Mouse (Mus musculus): ENCODE results near the gene Stx5a.
"Not testable (repeated sequence)": the region's sequence is repeated elsewhere in the genome, so short reads cannot be mapped to it uniquely, and the experiment has no call there.

Stx5a gene

DNA sequence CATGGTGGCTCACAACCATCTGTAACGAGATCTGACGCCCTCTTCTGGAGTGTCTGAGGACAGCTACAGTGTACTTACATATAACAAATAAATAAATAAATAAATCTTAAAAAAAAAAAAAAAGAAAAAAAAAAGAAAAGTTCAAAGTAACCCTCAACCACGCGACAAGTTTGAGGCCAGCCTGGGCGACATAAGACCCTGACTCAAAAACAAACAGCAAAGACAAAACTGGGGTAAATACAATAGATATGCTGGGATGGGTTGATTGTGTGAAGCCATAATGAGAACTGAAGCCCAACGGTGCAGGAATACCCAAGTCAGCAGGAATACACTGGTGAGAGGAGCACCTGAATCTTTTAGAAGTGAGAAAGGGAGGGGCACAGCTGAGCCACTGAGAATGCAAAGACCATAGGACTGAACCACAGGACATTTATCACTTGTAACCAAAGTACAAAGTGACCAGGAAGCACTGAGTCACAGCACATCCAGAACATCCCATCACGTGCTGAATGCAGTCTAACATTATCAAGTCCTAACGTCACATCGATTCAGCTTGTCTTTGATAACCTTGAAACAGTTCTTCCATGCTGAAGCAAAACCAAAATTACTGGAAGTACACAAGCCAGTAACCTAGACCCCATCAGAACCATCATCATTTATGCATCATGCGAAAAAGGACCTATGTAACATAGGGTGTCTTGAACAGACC is 24.3 kb upstream of the Stx5a start:
- no peak for DNase-seq

DNA sequence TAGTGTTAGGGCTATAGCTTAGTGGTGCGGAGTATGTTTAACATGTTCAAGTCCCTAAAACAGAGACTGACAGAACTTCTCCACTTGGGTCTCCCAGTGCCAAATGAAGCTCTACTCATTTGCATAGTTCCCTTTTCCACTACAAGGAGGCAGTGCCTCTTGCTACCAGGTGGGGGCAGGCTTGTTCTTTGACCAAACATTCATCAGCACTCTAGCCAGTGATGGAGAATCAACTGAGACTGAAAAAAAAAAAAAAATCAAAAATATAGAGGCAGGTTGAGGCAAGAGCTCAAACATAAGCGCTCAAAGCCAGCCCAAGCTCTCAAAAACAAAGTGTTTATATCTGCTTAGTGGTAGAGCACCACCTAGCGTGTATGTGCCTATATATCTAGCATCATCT is 22.9 kb upstream of the Stx5a start:
- DNase-seq = peak; percentile 54 to 71

DNA sequence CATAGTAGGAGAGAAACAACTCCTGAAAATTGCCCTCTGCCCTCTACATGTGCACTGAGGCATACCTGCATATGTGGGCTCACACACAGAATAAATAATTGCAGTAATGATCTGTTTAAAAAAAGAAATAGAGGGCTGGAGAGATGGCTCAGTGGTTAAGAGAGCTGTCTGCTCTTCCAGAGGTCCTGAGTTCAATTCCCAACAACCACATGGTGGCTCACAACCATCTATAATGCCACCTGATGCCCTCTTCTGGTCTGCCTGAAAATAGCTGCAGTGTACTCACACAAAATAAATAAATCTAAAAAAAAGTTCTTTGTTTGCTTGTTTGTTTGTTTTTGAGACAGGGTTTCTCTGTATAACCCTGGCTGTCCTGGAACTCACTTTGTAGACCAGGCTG is 22.2 kb upstream of the Stx5a start:
- DNase-seq = peak in 1 of 2 experiments; percentile 30

DNA sequence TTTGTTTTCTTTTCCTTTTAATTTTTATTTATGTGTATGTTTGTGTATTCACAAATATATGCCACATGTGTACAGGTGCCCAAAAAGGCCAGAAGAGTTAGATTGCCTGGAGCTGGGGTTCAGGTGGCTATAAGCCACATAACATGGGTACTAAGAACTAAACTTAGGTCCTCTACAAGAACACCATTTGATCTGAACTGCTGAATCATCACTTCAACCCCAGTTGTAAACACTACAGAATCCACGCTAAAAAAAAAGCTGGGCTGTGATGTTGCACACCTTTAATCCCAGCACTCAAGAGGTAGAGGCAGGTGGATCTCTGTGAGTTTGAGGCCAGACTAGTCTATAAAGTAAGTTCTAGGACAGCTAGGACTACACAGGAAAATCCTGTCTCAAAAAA is 19.8 kb upstream of the Stx5a start:
- no peak for DNase-seq

DNA sequence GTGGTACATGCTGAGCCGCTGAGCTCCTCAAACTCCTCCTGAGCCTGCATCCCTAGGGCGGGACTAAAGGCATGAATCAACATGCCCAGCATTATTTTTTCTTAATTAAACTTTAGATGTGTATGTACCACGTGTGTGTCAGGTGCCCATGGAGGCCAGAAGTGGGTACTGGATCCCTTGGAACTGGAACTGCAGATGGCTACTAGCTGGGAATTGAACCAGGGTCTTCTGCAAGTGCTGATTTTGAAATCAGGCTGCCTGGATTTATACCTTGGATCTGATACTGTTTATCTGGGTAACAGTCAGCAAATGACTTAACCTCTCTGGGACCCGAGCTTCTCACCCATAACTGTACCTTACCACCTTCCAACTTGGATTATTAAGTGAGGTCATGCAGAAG is 19.2 kb upstream of the Stx5a start:
- no peak for DNase-seq

DNA sequence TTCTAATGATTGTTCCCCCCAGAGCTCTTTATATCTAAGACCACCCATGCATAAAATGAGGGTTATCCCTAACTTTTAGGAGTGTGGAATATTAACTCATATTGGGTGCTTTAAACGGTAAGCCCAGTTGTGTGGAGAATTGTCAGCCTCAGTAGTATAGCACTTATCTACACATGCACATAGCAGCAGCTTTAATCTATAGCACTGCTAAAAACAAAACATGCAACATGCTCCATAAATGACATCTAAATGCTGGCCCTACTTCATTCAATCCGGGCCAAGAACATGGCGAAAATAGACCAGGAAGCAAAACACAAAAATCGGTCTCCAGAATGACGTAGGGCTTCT is 18.7 kb upstream of the Stx5a start:
- DNase-seq = no peak

DNA sequence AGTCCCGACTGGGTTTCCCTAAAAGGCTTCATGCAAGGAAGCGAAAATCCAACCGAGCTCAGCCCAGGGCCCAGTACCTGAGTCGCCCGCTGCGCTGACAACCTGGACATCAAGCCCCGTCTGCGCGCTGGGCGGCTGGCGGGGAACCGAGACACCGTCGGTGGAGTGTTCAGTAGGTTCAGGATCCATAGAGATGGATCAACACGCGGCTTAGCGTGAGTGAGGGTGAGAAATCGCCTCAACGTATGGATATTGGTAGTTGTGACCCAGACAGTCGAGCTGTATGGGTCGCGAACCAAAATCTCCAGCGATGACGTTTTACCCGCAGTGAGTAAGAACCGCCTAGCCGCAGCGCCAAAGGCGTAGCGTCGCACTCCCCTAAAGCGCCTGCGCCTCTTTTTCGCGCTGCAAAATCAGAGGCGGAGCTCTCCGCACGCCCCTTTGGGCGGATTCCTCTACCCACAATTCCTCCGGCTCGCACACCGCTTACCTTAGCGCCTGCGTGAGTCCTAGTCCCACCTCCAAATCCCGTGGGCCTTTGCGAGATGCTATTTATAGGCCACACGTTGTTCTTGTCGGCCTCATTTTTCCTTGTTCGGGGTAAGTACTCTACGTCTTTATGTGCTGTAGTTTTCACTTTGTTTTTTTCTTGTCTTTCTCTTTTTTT is 18.2 kb upstream of the Stx5a start, which contains the start of gene Slc3a2:
TSS of gene Slc3a2 (minus strand) at position 463 of the 667 bp plus-strand sequence.
- peak; percentile 95 to 98 for DNase-seq

DNA sequence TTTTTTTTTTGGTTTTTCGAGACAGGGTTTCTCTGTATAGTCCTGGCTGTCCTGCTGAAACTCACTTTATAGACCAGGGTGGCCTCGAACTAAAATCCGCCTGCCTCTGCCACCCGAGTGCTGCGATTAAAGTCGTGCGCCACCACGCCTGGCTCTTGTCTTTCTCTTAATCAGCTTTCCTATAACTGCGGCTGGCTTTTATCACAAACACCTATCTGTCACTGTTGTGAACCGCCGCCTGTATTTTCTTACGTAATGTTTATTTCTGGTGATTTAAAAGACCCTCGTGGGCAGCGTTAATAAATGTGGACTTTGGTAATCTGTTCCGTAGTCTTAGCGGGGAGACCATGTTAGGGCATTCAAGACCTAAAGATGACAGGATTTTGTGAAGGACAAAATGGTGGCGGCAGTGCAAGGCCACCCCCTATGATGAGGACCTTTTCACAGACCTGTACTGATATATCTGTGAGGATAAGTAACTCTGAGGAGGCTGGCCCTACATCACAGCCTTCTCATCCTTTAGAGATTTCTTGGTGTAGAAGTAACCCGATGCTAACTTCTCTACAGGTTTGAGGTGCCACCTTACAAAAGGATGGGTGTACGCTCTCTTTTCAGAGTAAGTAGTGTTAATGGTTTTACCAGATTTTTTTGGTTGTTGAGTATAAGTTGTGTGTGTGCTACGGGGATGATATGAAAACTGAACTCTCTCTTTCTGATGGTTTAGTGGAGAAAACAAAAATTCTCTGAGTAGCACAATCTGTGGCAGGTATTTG is 17.5 kb upstream of the Stx5a start:
- no peak for DNase-seq

DNA sequence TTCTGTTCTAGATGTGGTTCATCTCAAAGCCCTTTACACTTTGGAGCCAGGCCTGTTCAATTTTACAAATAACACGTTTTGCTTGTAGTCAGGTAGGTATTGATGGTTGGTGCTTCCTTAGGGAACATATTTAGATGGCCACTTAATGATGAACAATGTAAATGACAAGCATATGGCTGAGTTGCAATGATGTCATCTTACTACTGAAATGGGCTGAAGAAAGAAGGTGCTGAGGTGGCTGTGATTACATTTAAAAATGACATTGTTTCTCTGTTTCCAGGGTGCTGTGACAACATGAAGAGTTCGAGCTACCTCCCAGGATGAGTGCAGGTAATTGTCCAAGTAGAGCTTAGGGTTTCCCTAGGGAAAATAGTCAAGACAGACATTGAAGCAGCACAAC is 16.8 kb upstream of the Stx5a start:
- no peak for DNase-seq

DNA sequence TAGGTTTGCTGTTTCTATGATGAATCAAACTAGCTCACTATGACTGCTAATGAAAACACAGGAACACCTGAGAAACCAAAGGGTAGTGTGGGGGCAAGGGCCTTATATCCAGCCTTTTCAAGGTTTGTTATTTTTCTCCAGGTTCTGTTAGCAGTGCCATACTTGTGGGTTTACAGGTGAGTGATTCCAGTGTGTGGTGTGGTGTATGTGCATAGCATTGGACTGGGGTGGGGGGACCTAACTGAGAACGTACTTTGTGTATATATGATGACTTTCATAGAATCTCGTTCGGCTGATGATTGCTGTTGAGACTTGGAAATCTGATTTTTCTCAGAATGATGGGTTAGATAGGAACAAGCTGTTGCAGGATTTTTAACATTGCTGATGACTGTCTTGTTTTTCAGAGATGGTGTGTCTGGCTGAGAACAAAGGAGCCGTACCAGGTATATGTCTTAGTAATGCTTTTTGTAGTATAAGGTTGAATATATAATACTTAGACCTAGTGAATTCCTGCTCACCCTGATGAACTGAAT is 16.1 kb upstream of the Stx5a start:
- no peak for DNase-seq

DNA sequence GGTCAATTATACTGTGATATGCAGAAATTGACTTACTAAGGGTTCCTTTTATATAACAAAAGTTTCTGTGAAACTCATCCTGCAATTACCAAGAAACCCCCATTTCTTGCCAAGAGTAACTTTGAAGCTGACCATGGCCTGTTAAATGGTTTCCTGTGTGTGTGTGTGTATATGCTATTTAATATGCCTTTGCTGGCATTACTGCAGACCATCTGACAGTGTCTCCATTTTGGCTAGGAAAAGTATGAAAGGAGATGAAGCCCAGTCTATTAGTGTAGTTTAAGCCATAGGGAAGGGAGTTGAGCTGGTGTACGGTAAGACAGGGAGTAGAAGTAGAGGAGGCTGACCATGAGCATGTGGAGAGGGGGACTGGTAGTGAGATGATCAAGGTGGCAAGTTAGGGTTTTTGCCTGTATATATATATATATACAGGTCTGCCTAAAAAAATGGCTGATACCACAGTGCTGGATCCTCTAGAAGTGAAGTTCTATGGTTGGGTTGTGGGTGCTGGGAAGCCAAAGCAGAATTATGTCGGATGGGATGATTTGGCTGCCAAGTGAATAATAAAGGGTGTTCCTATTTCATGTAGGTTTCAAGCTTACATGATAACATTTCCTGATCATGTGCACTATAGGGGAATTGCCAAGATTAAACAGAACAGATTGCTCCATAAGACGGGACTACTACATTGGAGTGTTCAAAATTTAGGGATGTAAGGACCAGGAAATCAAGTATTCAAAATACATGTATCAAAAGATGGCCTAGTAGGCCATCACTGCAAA is 14.4 kb upstream of the Stx5a start:
- no peak for DNase-seq

DNA sequence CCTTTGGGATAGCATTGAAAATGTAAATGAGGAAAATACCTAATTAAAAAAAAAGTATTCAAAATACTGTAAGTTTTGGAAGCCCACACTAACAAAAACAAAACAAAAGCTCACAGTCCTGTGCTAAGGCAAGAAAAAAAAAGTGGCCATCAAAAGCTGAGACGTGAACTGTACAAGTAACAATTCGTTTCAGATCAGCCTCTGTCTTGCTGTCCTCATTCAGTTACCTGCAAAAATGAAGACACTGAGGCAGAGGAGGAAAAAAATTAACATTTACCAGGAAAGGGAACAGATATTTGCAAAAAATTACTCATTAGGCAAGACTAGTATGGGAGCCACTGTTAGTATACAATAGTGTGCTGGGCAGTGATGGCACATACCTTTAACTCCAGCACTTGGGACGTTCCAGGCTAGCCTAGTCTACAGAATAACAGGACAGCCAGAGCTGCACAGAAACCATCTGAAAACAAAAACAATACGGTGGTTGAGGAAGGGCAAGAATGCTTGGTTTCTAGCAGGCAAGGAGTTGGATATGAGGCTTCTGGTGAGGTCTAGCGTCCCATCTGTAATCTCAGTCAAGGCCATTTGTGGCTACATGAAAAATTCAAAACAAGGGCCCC is 13.6 kb upstream of the Stx5a start:
- no peak for DNase-seq

DNA sequence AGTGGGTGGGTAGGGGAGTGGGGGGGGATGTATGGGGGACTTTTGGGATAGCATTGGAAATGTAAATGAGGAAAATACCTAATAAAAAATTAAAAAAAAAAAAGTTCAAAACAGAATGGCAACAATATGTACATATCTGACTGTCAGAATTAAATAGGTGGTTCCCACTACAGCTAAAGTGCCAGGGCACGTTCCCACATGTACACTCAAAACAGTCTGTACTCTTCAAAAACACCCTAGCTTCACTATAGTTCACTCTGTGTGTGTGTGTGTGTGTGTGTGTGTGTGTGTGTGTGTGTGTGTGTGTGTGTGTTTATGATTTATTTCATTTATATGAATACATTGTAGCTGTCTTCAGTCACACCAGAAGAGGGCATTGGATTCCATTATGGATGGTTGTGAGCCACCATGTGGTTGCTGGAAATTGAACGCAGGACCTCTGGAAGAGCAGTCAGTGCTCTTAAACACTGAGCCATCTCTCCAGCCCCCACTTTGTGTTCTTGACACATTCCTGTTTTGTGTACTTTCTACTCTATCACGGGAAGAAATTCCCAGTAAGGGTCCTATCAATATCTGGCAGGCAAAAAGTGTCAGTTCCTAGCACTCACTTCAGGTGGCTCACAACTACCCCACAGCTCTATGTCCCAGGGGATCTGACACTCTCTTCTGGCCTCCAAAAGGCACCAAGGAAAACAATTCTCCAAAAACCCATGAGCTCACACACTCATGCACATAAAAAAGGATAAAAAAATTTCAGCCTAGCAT is 12.7 kb upstream of the Stx5a start:
- DNase-seq = not testable (repeated sequence)

DNA sequence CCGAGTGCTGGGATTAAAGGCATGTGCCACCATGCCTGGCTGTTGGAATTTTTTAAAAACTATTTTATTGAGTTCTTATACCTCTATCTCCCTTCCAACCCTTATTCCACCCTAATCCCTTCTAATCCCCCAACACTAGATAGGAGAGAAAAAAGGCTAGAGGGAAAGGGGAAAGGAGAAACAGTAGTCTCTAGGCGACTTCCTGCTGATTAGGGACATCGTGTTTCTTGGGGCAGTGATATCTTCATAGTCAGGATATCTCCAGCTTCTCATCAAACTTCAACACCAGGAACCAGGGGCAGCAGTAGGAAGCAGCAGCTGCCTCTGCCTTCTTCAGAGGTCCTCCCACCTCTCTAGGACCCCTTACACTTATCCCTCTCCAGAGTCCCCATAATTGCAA is 6.9 kb upstream of the Stx5a start:
- no peak for DNase-seq

DNA sequence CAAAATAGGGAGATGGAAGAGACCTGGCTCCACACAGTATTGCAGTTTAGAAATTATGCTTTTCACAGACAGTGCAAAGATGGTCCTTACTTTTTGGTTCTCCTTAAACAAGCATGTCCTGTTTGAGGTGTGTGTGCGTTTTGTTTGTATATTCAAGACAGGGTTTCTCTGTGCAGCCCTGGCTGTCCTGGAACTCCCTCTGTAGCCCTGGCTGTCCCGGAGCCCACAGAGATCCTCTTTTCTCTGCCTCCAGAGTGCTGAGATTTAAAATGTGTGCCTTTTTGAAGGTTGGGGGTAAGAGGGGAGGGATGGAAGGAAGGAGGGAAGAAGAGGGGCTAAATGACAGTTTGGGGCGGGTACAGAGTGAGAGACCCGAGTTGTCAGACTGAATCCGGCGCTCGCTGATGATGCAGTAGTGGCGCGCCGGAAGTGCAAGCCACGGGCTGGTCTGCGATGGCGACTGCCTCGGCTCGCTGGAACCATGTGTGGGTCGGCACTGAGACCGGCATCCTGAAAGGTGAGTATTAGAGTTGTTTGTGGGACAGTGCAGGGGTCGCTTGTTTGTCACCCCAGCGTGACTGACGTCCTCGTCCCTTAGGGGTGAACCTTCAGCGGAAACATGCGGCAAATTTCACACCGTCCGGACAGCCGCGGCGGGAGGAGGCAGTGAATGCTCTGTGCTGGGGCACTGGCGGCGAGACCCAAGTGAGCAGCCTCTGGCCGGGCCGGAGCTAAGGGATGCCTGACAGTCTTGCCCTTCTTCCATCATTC is 5.6 kb upstream of the Stx5a start, which contains the start of gene Wdr74:
TSS of gene Wdr74 (plus strand) at position 439 of the 771 bp plus-strand sequence.
- DNase-seq = peak; percentile 93 to 97

DNA sequence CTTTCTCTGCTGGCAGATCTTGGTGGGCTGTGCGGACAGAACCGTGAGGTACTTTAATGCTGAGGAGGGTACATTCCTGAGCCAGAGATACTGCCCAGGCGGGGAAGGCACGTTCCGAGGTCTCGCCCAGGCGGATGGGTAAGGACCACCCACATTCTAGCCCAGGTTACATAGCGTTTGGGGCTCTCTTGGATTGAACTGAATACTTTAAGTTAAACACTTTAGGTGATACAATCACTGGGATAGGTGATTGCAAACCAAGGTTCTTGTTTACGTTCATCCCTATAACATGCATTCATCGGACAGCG is 5.1 kb upstream of the Stx5a start:
- DNase-seq = no peak

DNA sequence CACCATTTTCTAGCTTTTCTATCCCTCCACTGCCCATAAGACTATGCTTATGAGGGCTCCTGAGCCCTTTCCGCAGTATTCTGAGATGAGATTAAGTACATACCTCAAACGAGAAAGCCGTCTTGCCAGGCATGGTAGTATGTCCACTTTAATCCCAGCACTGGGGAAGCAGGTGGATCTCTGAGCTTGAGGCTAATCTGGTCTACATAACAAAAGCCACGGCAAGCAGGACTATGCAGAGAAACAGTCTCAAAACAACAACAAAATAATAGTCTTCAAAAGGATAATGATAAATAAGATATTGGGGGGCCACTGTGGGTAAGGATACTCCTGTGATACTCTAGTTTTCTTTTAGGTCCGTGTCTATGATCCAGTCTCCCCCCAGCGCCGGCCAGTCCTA is 2.3 kb upstream of the Stx5a start:
- no peak for DNase-seq

DNA sequence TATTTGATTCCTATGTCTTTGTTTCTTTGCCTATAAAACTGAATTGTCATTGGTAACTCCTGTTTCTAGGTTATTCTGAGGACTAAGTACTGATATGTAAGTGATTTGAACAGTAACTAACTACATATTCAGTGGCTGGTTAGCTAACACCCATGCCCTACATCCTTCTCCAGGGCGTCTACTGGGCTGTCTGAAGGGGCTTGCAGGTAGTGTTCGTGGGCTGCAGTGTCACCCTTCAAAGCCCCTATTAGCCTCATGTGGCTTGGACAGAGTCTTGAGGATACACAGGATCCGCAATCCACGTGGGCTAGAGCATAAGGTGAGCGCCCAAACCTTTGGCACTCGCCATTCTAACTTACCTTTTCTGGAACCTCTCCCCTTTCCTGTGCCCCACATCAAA is 1.6 kb upstream of the Stx5a start:
- no peak for DNase-seq

DNA sequence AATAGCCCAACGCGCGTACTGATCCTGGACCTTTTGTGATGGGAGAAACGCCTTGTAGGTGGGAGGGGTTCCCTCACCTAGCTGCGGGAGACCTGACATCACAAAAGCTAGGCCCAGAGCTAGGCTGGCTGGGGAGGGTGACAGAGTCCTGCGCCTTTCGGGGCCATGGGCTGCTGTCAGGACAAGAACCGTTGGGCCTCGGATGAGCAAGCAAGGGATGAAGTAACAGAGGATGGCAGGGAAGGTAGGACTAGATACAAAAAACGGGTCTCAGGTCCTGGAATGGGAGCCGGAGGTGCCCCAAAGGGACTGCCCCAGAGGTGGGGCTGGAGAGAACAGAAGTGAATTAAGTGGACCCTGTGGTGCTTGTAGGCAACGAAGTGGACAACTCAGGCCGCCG is 610 bp upstream of the Stx5a start, which contains the start of gene 1700092M07Rik:
TSS of gene 1700092M07Rik (plus strand) at position 116 of the 400 bp plus-strand sequence.
- peak in 1 of 2 experiments; percentile 21 for DNase-seq

DNA sequence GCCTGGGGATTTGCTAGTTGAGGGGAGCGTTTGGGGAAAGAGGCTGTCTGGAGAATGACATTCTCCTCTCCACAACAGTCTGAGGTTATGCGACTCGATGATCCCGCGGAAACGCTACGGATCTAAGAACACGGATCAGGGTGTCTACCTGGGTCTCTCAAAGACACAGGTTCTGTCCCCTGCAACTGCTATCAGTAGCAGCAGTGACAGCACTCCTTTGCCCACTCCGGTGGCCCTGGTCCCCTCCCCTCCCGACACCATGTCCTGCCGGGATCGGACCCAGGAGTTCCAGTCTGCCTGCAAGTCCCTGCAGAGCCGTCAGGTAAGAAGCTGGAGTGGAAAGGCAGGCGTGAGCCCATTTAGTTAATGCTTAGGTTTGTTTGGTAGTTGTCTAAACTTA is 963 bp downstream of the Stx5a start:
- DNase-seq = no peak

DNA sequence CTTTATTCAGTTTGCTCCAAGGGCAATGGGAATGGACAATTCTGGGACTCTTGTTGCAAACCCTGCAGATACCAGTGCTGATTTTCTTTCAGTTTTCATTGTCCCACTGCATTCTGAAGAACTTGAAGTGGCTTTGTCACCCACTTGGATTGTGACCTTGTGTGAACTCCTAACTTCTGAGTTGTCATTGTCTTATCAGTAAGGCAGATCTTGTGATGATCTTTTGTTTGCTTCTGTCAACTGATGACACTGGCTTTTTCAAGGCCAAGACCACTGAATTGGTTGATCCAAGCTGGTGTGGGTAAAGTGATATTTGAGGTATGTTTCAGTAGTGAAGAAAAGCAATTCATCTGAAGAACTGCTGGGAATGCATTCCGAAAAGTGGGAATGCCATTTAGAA is 4.2 kb downstream of the Stx5a start:
- DNase-seq = no peak
